Mouse (Mus musculus): ENCODE results near the gene Nudt3. TPM values are rescaled to one million over a fixed set of nuclear protein-coding genes. Genes with fewer than 3 reads are reported as not detected.

The Nudt3 gene
- polyA plus RNA-seq, 1 experiment from 2014 or later: 34.4 TPM

GRCm38 (mm10) chr17:27577468-27577867 is 45.8 kb downstream of the Nudt3 start:
- H3K9ac ChIP-seq: no peak overlapping the region

DNA sequence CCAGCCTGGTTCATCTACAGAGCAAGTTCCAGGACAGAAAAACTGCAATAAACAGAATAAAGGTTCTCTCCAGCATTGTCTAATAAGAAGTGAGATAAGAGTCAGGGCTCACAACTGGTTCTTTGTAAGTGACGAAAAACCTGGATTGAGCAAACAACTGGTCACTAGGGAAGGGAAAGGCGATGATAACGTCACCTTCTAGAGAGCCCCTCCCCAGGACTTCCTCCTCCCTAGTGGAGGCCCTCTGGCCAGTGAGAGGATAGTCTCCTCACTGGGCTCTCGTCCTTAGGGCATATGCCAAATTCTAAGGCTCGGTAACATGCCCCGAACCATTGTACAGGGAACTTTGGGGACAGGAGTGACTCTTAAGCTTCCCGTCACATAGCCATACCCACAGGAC is 47.2 kb downstream of the Nudt3 start:
- ATAC-seq (ENCODE audit: insufficient read depth) (no peak), DNase-seq (no peak)
- Histone ChIP-seq H3K27ac (ENCODE audit: low read depth) (no peak overlapping the region), H3K27me3 (ENCODE audit: insufficient read depth, low read length) (no peaks in the 10 kb centered on the region), H3K4me3 (ENCODE audit: low read depth, low read length) (no peak overlapping the region), H3K4me2 (no peak overlapping the region), H3K4me1 (ENCODE audit: insufficient read depth) (peaks cover 5% of the 10 kb centered on the region; the same call in 1 of the 2 replicates), H3K36me3 (ENCODE audit: insufficient read depth) (peaks cover 58% of the 10 kb centered on the region), H3K9ac (no peak overlapping the region), H3K9me3 (ENCODE audit: low read depth, low read length) (no peaks in the 10 kb centered on the region)
- WGBS: 76% methylated on average over 7 of the region's 7 CpGs
- no peak for TF ChIP-seq CTCF (IDR thresholded peaks at IDR 0.05; ENCODE audit: low read depth)

More at GRCm38 (mm10) chr17:27577468-27577867, 45.8 kb downstream of the Nudt3 start:
- ATAC-seq (ENCODE audit: insufficient read depth) (0 out of 2 replicates have a peak, but pooled peaks have one; percentile 38), DNase-seq (peak; percentile 52)
- Histone ChIP-seq H3K36me3 (ENCODE audit: insufficient read depth) (peaks cover 70% of the 10 kb centered on the region), H3K9me3 (ENCODE audit: low read depth, low read length) (no peaks in the 10 kb centered on the region), H3K27me3 (ENCODE audit: insufficient read depth, low read length) (no peaks in the 10 kb centered on the region), H3K4me3 (ENCODE audit: low read depth, low read length) (no peak overlapping the region), H3K27ac (ENCODE audit: low read depth) (no peak overlapping the region), H3K4me1 (ENCODE audit: insufficient read depth) (peaks cover 5% of the 10 kb centered on the region; the same call in 1 of the 2 replicates), H3K4me2 (no peak overlapping the region)
- TF ChIP-seq CTCF (IDR thresholded peaks at IDR 0.05; ENCODE audit: low read depth): peak; percentile 56
- 75% methylated on average over 6 of the region's 6 CpGs for WGBS

GRCm38 (mm10) chr17:27575116-27575776 is 48.0 kb downstream of the Nudt3 start:
- peaks cover 50% of the 10 kb centered on the region for H3K36me3 ChIP-seq (ENCODE audit: insufficient read depth)
- 64% methylated on average over 10 of the region's 10 CpGs for WGBS

GRCm38 (mm10) chr17:27574470-27575115 is 48.7 kb downstream of the Nudt3 start:
- H3K36me3 ChIP-seq (ENCODE audit: insufficient read depth): peaks cover 43% of the 10 kb centered on the region
- H3K27me3 ChIP-seq (ENCODE audit: insufficient read depth, low read length): no peaks in the 10 kb centered on the region
- no peak overlapping the region for H3K4me2 ChIP-seq
- no peak overlapping the region for H3K9ac ChIP-seq
- H3K4me3 ChIP-seq (ENCODE audit: low read depth, low read length): no peak overlapping the region
- ATAC-seq (ENCODE audit: insufficient read depth) (peak; percentile 59; the same call in 1 of the 2 replicates), DNase-seq (peak; percentile 73)
- peaks cover 5% of the 10 kb centered on the region; the same call in 1 of the 2 replicates for H3K4me1 ChIP-seq (ENCODE audit: insufficient read depth)
- H3K9me3 ChIP-seq (ENCODE audit: low read depth, low read length): no peaks in the 10 kb centered on the region
- WGBS: 80% methylated on average over 16 of the region's 16 CpGs
- TF ChIP-seq CTCF (IDR thresholded peaks at IDR 0.05; ENCODE audit: low read depth): no peak
- peak overlapping the region; percentile 30; the same call in 1 of the 2 replicates for H3K27ac ChIP-seq (ENCODE audit: low read depth)

More at GRCm38 (mm10) chr17:27575116-27575776, 48.0 kb downstream of the Nudt3 start:
- no peak for TF ChIP-seq CTCF (IDR thresholded peaks at IDR 0.05; ENCODE audit: low read depth)
- no peak overlapping the region for H3K4me2 ChIP-seq
- H3K27me3 ChIP-seq (ENCODE audit: insufficient read depth, low read length): no peaks in the 10 kb centered on the region
- peak; percentile 46 for DNase-seq
- H3K9ac ChIP-seq: no peak overlapping the region
- H3K27ac ChIP-seq (ENCODE audit: low read depth): no peak overlapping the region
- H3K9me3 ChIP-seq (ENCODE audit: low read depth, low read length): no peaks in the 10 kb centered on the region
- peaks cover 5% of the 10 kb centered on the region; the same call in 1 of the 2 replicates for H3K4me1 ChIP-seq (ENCODE audit: insufficient read depth)
- H3K4me3 ChIP-seq (ENCODE audit: low read depth, low read length): no peak overlapping the region
- ATAC-seq (ENCODE audit: insufficient read depth): no peak

- peaks cover 5% of the 10 kb centered on the region; the same call in 1 of the 2 replicates for H3K4me1 ChIP-seq (ENCODE audit: insufficient read depth)
- DNase-seq: no peak
- 81% methylated on average over 10 of the region's 10 CpGs for WGBS
- H3K27me3 ChIP-seq (ENCODE audit: insufficient read depth, low read length): no peaks in the 10 kb centered on the region
- H3K9me3 ChIP-seq (ENCODE audit: low read depth, low read length): no peaks in the 10 kb centered on the region
- H3K4me2 ChIP-seq: no peak overlapping the region
- ATAC-seq (ENCODE audit: insufficient read depth): no peak
- H3K36me3 ChIP-seq (ENCODE audit: insufficient read depth): peaks cover 36% of the 10 kb centered on the region
- no peak overlapping the region for H3K9ac ChIP-seq
- H3K27ac ChIP-seq (ENCODE audit: low read depth): no peak overlapping the region
- no peak overlapping the region for H3K4me3 ChIP-seq (ENCODE audit: low read depth, low read length)
- TF ChIP-seq CTCF (IDR thresholded peaks at IDR 0.05; ENCODE audit: low read depth): no peak
Observed at GRCm38 (mm10) chr17:27573772-27574320, 49.4 kb downstream of the Nudt3 start.

DNA sequence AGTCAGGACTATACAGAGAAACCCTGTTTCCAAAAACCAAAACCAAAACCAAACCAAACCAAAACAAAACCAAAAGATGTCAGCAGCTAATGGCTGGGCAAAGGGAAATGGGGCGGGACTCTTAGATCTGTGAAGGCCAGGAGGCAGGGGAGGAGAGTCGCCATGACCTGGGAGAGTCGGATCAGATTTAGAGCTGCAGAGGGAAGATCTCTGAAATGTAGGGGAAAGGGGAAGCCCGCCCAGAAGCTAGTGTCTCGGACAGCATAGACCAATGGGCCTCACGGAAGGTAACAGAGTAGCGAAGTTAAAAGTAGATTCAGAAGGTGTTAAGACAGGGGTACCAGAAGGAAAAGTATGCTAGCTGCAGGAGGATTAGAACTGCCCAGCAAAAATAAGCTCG is 52.0 kb downstream of the Nudt3 start:
- Histone ChIP-seq H3K36me3 (ENCODE audit: insufficient read depth) (peaks cover 11% of the 10 kb centered on the region), H3K27me3 (ENCODE audit: insufficient read depth, low read length) (no peaks in the 10 kb centered on the region), H3K4me3 (ENCODE audit: low read depth, low read length) (no peak overlapping the region), H3K4me1 (ENCODE audit: insufficient read depth) (peaks cover 5% of the 10 kb centered on the region; the same call in 1 of the 2 replicates), H3K27ac (ENCODE audit: low read depth) (no peak overlapping the region), H3K9ac (no peak overlapping the region), H3K4me2 (no peak overlapping the region), H3K9me3 (ENCODE audit: low read depth, low read length) (no peaks in the 10 kb centered on the region)
- ATAC-seq (ENCODE audit: insufficient read depth): no peak
- 64% methylated on average over 8 of the region's 8 CpGs for WGBS
- TF ChIP-seq CTCF (IDR thresholded peaks at IDR 0.05; ENCODE audit: low read depth): no peak
- no peak for DNase-seq

DNA sequence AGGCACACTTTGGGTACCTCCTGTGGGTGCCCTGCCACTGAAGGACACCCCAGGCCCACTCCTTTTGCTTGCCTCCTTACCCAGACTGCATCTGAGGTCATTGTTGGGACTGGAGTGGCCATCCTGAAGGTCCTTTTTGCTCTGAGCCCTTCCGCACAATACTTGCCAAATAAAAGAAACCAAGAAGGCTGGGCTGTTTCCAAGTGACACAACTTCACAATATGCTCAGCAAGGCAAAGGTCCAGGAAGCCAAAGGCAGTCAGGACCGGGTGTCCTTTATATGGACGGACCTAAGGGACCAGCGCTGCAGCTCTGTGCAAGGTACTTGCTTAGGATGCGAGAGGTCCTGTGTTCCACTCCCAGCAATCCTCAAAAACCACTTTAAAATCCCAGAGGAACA is 55.1 kb downstream of the Nudt3 start:
- H3K9me3 ChIP-seq (ENCODE audit: low read depth, low read length): no peaks in the 10 kb centered on the region
- no peak overlapping the region for H3K4me3 ChIP-seq (ENCODE audit: low read depth, low read length)
- ATAC-seq (ENCODE audit: insufficient read depth) (no peak), DNase-seq (no peak)
- H3K4me2 ChIP-seq: no peak overlapping the region
- H3K4me1 ChIP-seq (ENCODE audit: insufficient read depth): 0 out of 2 replicates have a peak, but pooled peaks cover 6% of the 10 kb centered on the region
- H3K27ac ChIP-seq (ENCODE audit: low read depth): no peak overlapping the region
- H3K27me3 ChIP-seq (ENCODE audit: insufficient read depth, low read length): no peaks in the 10 kb centered on the region
- 88% methylated on average over 5 of the region's 5 CpGs for WGBS
- H3K36me3 ChIP-seq (ENCODE audit: insufficient read depth): peaks cover 3% of the 10 kb centered on the region; the same call in 1 of the 2 replicates
- no peak overlapping the region for H3K9ac ChIP-seq
- no peak for TF ChIP-seq CTCF (IDR thresholded peaks at IDR 0.05; ENCODE audit: low read depth)
